19 mouse cellular contexts compared by ENCODE assay signal in the genomic region with DNA sequence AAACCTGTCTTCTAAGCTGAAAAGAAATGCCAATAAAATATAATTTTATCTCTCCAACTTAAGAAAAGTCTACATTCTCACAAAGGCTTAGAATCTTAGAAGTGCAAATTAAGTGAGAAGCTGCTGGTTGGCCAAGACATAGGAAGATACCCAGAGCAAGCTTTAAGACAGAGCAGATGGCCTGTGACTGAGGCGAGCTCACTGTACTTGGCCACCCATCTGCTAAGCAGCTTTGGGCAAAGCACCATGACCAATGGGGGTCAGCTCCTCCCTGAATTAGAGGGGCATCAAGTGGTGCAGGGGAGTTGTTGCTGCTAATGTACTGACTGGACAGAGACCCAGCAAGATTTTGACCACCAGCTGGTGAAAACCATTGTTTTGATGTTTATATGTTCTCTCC.
A peak's percentile ranks its signal among the peaks of the same experiment; 100 is the strongest.
DNase-seq lines count a peak whose midpoint lies in the region; ATAC-seq and TF ChIP-seq lines count a peak whose summit lies in the region.
"Had no signal": no experiment of that assay in that cellular context is flagged by ENCODE, and none has a peak within 500 bp of the region (broad histone marks: within the 10 kb centered on the region; RNA-seq: fewer than 3 reads in every experiment).

No protein-coding gene starts in this region.

- peak; percentile 51 for ATAC-seq in frontal cortex, adult (ENCODE audit: low TSS enrichment)
- ATAC-seq: inflammation-experienced regulatory T-cells, adult 6 months had no signal

- DNase-seq in frontal cortex, postnatal 14 days (ENCODE audit: low spot score in 2 of 2), result no peak
- no peak for DNase-seq in layer of hippocampus, adult 2 months (ENCODE audit: low spot score in 2 of 2)
- DNase-seq in layer of hippocampus, adult 11-12 months (ENCODE audit: low spot score), result no peak
- peak; percentile 27 for DNase-seq in cerebellum, adult 11 months
- DNase-seq in cerebellum, postnatal 10 days, result peak; percentile 72 to 83
- DNase-seq in adrenal gland, postnatal 10 days, result no peak
- DNase-seq in left cerebral cortex, adult 8-10 months (ENCODE audit: low spot score in 2 of 2), result no peak
- DNase-seq: adrenal gland, adult 2 months; kidney, postnatal 36 days; lung, adult 2 months; lung, postnatal 36 days; midbrain, embryonic 14.5 days; thymus, postnatal 25 days had no signal

- H3K4me3 ChIP-seq in layer of hippocampus, adult 2 months, result no peak overlapping the region
- H3K4me3 ChIP-seq: forebrain, embryonic 12.5 days; heart, embryonic 12.5 days; limb, embryonic 10.5 days had no signal

- TF ChIP-seq CTCF in layer of hippocampus, adult 2 months (conservative IDR thresholded peaks at IDR 0.05), result no peak

- 0 out of 2 replicates have a peak overlapping the region, but pooled peaks have one; percentile 10 for H3K27ac ChIP-seq in layer of hippocampus, adult 2 months
- H3K27ac ChIP-seq: forebrain, embryonic 12.5 days; limb, embryonic 10.5 days; stomach, postnatal 0 days had no signal

Comparison
In these comparisons a context has a peak if more than half of its experiments do, and no peak if none do; other contexts are left out.
1. DNase-seq: peak in cerebellum, adult 11 months (single experiment) and cerebellum, postnatal 10 days (2 of 2); none in frontal cortex, postnatal 14 days (0 of 2), layer of hippocampus, adult 2 months (0 of 2), layer of hippocampus, adult 11-12 months (single experiment), adrenal gland, postnatal 10 days (single experiment) and left cerebral cortex, adult 8-10 months (0 of 2).